Mouse (Mus musculus) kidney, adult 2 months (tissue): ENCODE results near the gene Arrb1. TPM values are rescaled to one million over a fixed set of nuclear protein-coding genes. Genes with fewer than 3 reads are reported as not detected.

Experiments used
- DNase-seq: peaks from one replicate; pipeline ENCODE4 v3.0.0; 2021
- H3K27ac ChIP-seq: fragments of 200-500 bp; 2 replicates; pipeline ENCODE4 v1.5.1; 2012; ENCODE audit warnings: low read depth, low read length, control low read depth, inconsistent platforms; ENCODE audit not compliant: insufficient read depth
- H3K27me3 ChIP-seq: fragments of 200-500 bp; replicated peaks from 2 replicates; pipeline ENCODE4 v1.6.1; 2012; ENCODE audit warnings: mild to moderate bottlenecking, moderate library complexity, low read length, inconsistent platforms; ENCODE audit not compliant: control insufficient read depth, insufficient read depth
- H3K36me3 ChIP-seq: fragments of 200-500 bp; 2 replicates; pipeline ENCODE4 v1.6.1; 2012; ENCODE audit warnings: mild to moderate bottlenecking, moderate library complexity, low read length, inconsistent platforms; ENCODE audit not compliant: control insufficient read depth, insufficient read depth
- H3K4me1 ChIP-seq: fragments of 200-500 bp; 2 replicates; pipeline ENCODE4 v1.6.1; 2011; ENCODE audit warnings: low read length; ENCODE audit not compliant: control insufficient read depth, insufficient read depth
- H3K4me3 ChIP-seq: fragments of 200-500 bp; 2 replicates; pipeline ENCODE4 v1.5.1; 2011; ENCODE audit warnings: mild to moderate bottlenecking, low read depth, low read length, control low read depth; ENCODE audit not compliant: insufficient read depth
- CTCF ChIP-seq: fragments of 200-500 bp; conservative IDR thresholded peaks from 2 replicates; pipeline ENCODE4 v1.5.1; 2011; ENCODE audit warnings: low read depth, mild to moderate bottlenecking, control low read depth, low read length, moderate library complexity, mixed read lengths; ENCODE audit not compliant: insufficient read depth, insufficient read length
- POLR2A ChIP-seq: fragments of 200-500 bp; IDR thresholded peaks from one replicate; pipeline ENCODE4 v1.6.1; 2011; ENCODE audit warnings: low read depth, low read length, control low read depth
- WGBS: fragments of 180-500 bp; shearing (Covaris S2); methylation state at CpG from one replicate; pipeline ENCODE4 v1.1.7; 2018; 5-methylcytosine and 5-hydroxymethylcytosine counted together
- polyA plus RNA-seq: library from polyadenylated mRNA; depleted of rRNA; stranded (reverse); fragments of >200 nt; gene quantifications from 2 replicates; pipeline ENCODE4 v1.2.3, GENCODE M21; 2012

Arrb1 gene
- polyA plus RNA-seq, 1 experiment, result 47.1 TPM

- TF ChIP-seq CTCF (no peak), POLR2A (no peak)
- DNase-seq, result peak; percentile 78
- H3K36me3 ChIP-seq, result no peaks in the 10 kb centered on the region
- H3K27ac ChIP-seq, result no peak overlapping the region
- 18% methylated on average over 8 of the region's 8 CpGs for WGBS
- H3K4me1 ChIP-seq, result peaks cover 5% of the 10 kb centered on the region
- H3K4me3 ChIP-seq, result no peak overlapping the region
- H3K27me3 ChIP-seq, result no peaks in the 10 kb centered on the region
Observed at GRCm38 (mm10) chr7:99510087-99510501, 25.2 kb upstream of the Arrb1 start.

GRCm38 (mm10) chr7:99516092-99516813 lies 19.0 kb upstream of the Arrb1 start:
- DNase-seq, result no peak
- TF ChIP-seq POLR2A (no peak), CTCF (no peak)
- 89% methylated on average over 9 of the region's 9 CpGs for WGBS

GRCm38 (mm10) chr7:99516814-99517157 lies 18.5 kb upstream of the Arrb1 start:
- TF ChIP-seq CTCF (no peak), POLR2A (no peak)
- Histone ChIP-seq H3K36me3 (no peaks in the 10 kb centered on the region), H3K27ac (no peak overlapping the region), H3K4me1 (no peaks in the 10 kb centered on the region), H3K4me3 (no peak overlapping the region), H3K27me3 (no peaks in the 10 kb centered on the region)
- 90% methylated on average over 3 of the region's 3 CpGs for WGBS
- DNase-seq, result no peak

More at GRCm38 (mm10) chr7:99516092-99516813, 19.0 kb upstream of the Arrb1 start:
- H3K36me3 ChIP-seq, result no peaks in the 10 kb centered on the region
- H3K27me3 ChIP-seq, result no peaks in the 10 kb centered on the region
- H3K4me1 ChIP-seq, result no peaks in the 10 kb centered on the region
- no peak overlapping the region for H3K27ac ChIP-seq
- H3K4me3 ChIP-seq, result no peak overlapping the region

GRCm38 (mm10) chr7:99518954-99519644 lies 16.2 kb upstream of the Arrb1 start:
- DNase-seq, result peak; percentile 45
- Histone ChIP-seq H3K4me3 (no peak overlapping the region), H3K27ac (no peak overlapping the region)

GRCm38 (mm10) chr7:99523121-99523520 lies 12.1 kb upstream of the Arrb1 start:
- DNase-seq, result peak; percentile 28
- Histone ChIP-seq H3K36me3 (no peaks in the 10 kb centered on the region), H3K4me1 (peaks cover 3% of the 10 kb centered on the region; the same call in 1 of the 2 replicates), H3K4me3 (no peak overlapping the region), H3K27ac (no peak overlapping the region), H3K27me3 (no peaks in the 10 kb centered on the region)
- no peak for TF ChIP-seq POLR2A
- TF ChIP-seq CTCF, result no peak
- 60% methylated on average over 8 of the region's 8 CpGs for WGBS

More at GRCm38 (mm10) chr7:99518954-99519644, 16.2 kb upstream of the Arrb1 start:
- TF ChIP-seq CTCF (no peak), POLR2A (no peak)
- Histone ChIP-seq H3K4me1 (no peaks in the 10 kb centered on the region; the same call in 1 of the 2 replicates), H3K36me3 (no peaks in the 10 kb centered on the region), H3K27me3 (no peaks in the 10 kb centered on the region)
- 43% methylated on average over 4 of the region's 4 CpGs for whole genome bisulfite sequencing

GRCm38 (mm10) chr7:99523837-99524236 lies 11.4 kb upstream of the Arrb1 start:
- Histone ChIP-seq H3K27me3 (no peaks in the 10 kb centered on the region), H3K4me3 (no peak overlapping the region), H3K27ac (no peak overlapping the region), H3K36me3 (no peaks in the 10 kb centered on the region), H3K4me1 (peaks cover 3% of the 10 kb centered on the region; the same call in 1 of the 2 replicates)
- DNase-seq, result peak; percentile 66
- no peak for TF ChIP-seq POLR2A
- no peak for TF ChIP-seq CTCF
- 42% methylated on average over 1 of the region's 1 CpGs for WGBS

GRCm38 (mm10) chr7:99528547-99528946 lies 6.7 kb upstream of the Arrb1 start:
- Histone ChIP-seq H3K36me3 (no peaks in the 10 kb centered on the region), H3K27ac (no peak overlapping the region), H3K27me3 (no peaks in the 10 kb centered on the region), H3K4me1 (peaks cover 9% of the 10 kb centered on the region), H3K4me3 (no peak overlapping the region)
- TF ChIP-seq CTCF, result no peak
- no peak for TF ChIP-seq POLR2A
- WGBS, result 46% methylated on average over 2 of the region's 2 CpGs
- DNase-seq, result no peak
